Mouse (Mus musculus) cerebellum, adult 2 months (tissue): ENCODE data around the gene Sst. TPM values are rescaled to one million over a fixed set of nuclear protein-coding genes. Genes with fewer than 3 reads are reported as not detected.

Experiments used
- DNase-seq, 2 experiments: peaks; one replicate each; pipeline ENCODE4 v3.0.0; 2021
- H3K27ac ChIP-seq: fragments of 200-500 bp; 2 replicates; pipeline ENCODE4 v1.5.1; 2012; ENCODE audit warnings: low read length, control low read depth, inconsistent platforms; ENCODE audit not compliant: insufficient read depth
- H3K27me3 ChIP-seq: fragments of 200-500 bp; 2 replicates; pipeline ENCODE4 v1.6.1; 2012; ENCODE audit warnings: inconsistent platforms, mild to moderate bottlenecking, low read length, moderate library complexity; ENCODE audit not compliant: control insufficient read depth, insufficient read depth
- H3K4me1 ChIP-seq: fragments of 200-500 bp; 2 replicates; pipeline ENCODE4 v1.6.1; 2011; ENCODE audit warnings: low read length; ENCODE audit not compliant: control insufficient read depth, insufficient read depth
- H3K4me3 ChIP-seq: fragments of 200-500 bp; replicated peaks from 2 replicates; pipeline ENCODE3; 2011; ENCODE audit warnings: mild to moderate bottlenecking, low read depth, low read length, control low read depth; ENCODE audit not compliant: insufficient read depth
- CTCF ChIP-seq: fragments of 200-500 bp; IDR thresholded peaks from 2 replicates; pipeline ENCODE4 v1.5.1; 2011; ENCODE audit warnings: low read depth, mild to moderate bottlenecking, control low read depth, low read length, moderate library complexity, borderline replicate concordance; ENCODE audit not compliant: insufficient read depth
- POLR2A ChIP-seq: fragments of 200-500 bp; IDR thresholded peaks from 2 replicates; pipeline ENCODE4 v1.6.1; 2011; ENCODE audit warnings: low read length, control low read depth, borderline replicate concordance; ENCODE audit not compliant: insufficient read depth
- WGBS: fragments of 180-500 bp; shearing (Covaris S2); methylation state at CpG from one replicate; pipeline ENCODE4 v1.1.7; 2018; 5-methylcytosine and 5-hydroxymethylcytosine counted together
- polyA plus RNA-seq: library from polyadenylated mRNA; depleted of rRNA; stranded (reverse); fragments of >200 nt; gene quantifications from 2 replicates; pipeline ENCODE4 v1.2.3, GENCODE M21; 2012

Sst gene
- polyA plus RNA-seq, 1 experiment = 149 TPM

- Histone ChIP-seq H3K4me1 (no peaks in the 10 kb centered on the region), H3K4me3 (no peak overlapping the region), H3K27ac (no peak overlapping the region), H3K27me3 (no peaks in the 10 kb centered on the region)
- DNase-seq = peak; percentile 68 to 77
- WGBS = 8% methylated on average over 12 of the region's 12 CpGs
- peak; percentile 74 for TF ChIP-seq CTCF
- no peak for TF ChIP-seq POLR2A
Measured at GRCm38 (mm10) chr16:23898840-23899239, 8.1 kb upstream of the Sst start.

GRCm38 (mm10) chr16:23897984-23898586 lies 7.3 kb upstream of the Sst start:
- Histone ChIP-seq H3K4me3 (peak overlapping the region; percentile 42), H3K27ac (no peak overlapping the region), H3K4me1 (no peaks in the 10 kb centered on the region), H3K27me3 (no peaks in the 10 kb centered on the region)
- 3% methylated on average over 15 of the region's 15 CpGs for WGBS
- TF ChIP-seq CTCF = peak; percentile 60
- no peak for TF ChIP-seq POLR2A
- peak; percentile 65 for DNase-seq

GRCm38 (mm10) chr16:23897486-23897885 lies 6.7 kb upstream of the Sst start:
- 15% methylated on average over 5 of the region's 5 CpGs for WGBS
- DNase-seq = no peak
- Histone ChIP-seq H3K4me1 (no peaks in the 10 kb centered on the region; the same call in 1 of the 2 replicates), H3K27ac (no peak overlapping the region), H3K4me3 (no peak overlapping the region), H3K27me3 (no peaks in the 10 kb centered on the region)
- TF ChIP-seq POLR2A (no peak), CTCF (no peak)

DNA sequence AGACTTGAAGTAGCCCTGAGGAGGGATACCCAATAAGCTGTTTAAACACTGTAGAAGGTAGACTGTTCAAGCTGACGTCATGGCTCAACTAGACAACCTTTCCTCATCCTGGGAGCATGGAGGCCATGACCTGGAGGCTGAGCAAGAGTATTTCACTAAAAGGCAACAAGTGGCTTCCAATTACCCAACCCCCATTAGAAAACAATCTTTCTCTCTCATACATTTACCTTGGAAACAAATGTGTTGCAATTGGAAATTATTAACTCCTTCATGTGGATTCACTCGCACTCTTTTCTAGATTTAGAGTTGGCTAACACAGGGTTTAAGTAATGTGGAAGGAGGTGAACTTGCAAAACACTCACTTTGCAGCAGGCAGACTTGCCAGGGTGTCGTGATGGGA lies 4.4 kb upstream of the Sst start:
- no peak for DNase-seq
- no peak overlapping the region for H3K27ac ChIP-seq
- H3K4me1 ChIP-seq = no peaks in the 10 kb centered on the region; the same call in 1 of the 2 replicates
- TF ChIP-seq CTCF (no peak), POLR2A (no peak)
- H3K27me3 ChIP-seq = no peaks in the 10 kb centered on the region
- H3K4me3 ChIP-seq = no peak overlapping the region
- 94% methylated on average over 3 of the region's 3 CpGs for WGBS

GRCm38 (mm10) chr16:23890151-23890550 lies 607 bp downstream of the Sst start:
- no peak overlapping the region for H3K4me3 ChIP-seq
- WGBS = 7% methylated on average over 9 of the region's 9 CpGs
- H3K27me3 ChIP-seq = no peaks in the 10 kb centered on the region
- H3K27ac ChIP-seq = no peak overlapping the region
- DNase-seq = no peak
- TF ChIP-seq POLR2A (no peak), CTCF (no peak)
- no peaks in the 10 kb centered on the region; the same call in 1 of the 2 replicates for H3K4me1 ChIP-seq

DNA sequence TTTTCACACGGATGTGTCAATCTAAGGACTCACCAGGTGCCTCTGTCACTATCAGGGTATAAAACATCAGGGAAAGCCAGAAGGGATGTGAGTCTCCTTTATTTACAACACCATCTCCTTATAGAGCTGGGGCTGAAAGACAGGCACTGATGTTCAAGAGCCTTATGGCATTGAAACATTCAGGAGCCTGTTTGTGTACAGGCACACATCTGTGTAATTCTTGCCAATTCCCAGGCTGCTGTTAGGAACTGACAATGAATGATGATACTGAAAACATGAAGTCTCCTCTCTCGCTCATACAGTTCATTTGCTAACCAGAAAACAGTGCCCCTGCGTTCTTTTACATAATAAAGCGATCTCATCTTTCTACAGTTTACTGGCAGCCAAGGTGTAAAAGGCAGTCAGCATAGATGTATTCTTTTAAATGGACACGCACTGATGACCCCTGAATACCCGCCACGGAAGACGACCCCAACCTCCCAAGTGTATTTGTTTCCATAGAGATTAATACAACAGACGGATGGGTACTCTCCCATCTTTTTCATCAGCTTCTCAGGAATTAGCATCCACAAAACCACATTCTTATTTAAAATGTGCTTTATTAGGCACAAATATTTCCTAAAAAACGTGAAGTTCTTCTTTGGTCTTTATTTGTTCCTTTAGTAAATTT lies 2.7 kb downstream of the Sst start:
- Histone ChIP-seq H3K4me1 (no peaks in the 10 kb centered on the region; the same call in 1 of the 2 replicates), H3K27ac (no peak overlapping the region), H3K4me3 (no peak overlapping the region), H3K27me3 (no peaks in the 10 kb centered on the region)
- TF ChIP-seq POLR2A = no peak
- TF ChIP-seq CTCF = no peak
- no peak for DNase-seq
- 56% methylated on average over 10 of the region's 10 CpGs for WGBS

- DNase-seq = no peak
- 81% methylated on average over 12 of the region's 12 CpGs for WGBS
- Histone ChIP-seq H3K4me1 (no peaks in the 10 kb centered on the region), H3K27ac (no peak overlapping the region), H3K27me3 (no peaks in the 10 kb centered on the region), H3K4me3 (no peak overlapping the region)
- TF ChIP-seq CTCF = no peak
- no peak for TF ChIP-seq POLR2A
Measured at GRCm38 (mm10) chr16:23885098-23885497, 5.7 kb downstream of the Sst start.

GRCm38 (mm10) chr16:23855242-23855641 lies 35.5 kb downstream of the Sst start:
- Histone ChIP-seq H3K27me3 (no peaks in the 10 kb centered on the region), H3K27ac (no peak overlapping the region), H3K4me3 (no peak overlapping the region), H3K4me1 (no peaks in the 10 kb centered on the region)
- TF ChIP-seq POLR2A (no peak), CTCF (no peak)
- DNase-seq = no peak
- 71% methylated on average over 1 of the region's 1 CpGs for WGBS
